Mouse (Mus musculus) frontal cortex, postnatal 10 days (tissue): ENCODE results near the gene Ethe1.
"Not testable (repeated sequence)": the region's sequence is repeated elsewhere in the genome, so short reads cannot be mapped to it uniquely, and the experiment has no call there.

ENCODE experiments used
- DNase-seq, 2 experiments: peaks; one replicate each; pipeline ENCODE4 v3.0.0; 2022; ENCODE audit warnings: low spot score in 2 of 2, mixed read lengths in 1 of 2

Gene Ethe1

DNA sequence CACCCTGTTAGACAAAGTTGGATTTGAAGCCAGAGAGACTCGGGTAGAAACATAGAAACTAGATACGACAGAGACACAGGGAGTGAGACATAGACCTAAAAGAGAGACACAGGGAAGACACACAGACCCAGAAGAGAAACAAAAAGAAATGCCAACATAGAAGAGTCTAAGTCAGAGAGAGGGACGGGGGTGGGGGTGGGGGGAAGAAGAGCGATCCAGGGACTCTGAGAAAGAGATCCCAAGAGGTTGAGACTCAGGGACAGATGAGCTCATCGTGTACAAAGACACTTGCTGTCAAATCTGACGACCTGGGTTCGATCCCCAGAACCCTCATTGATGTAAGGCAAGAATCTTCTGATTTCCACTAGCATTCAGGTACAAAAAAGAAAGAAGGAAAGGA is 24.4 kb downstream of the Ethe1 start:
- DNase-seq, result no peak

DNA sequence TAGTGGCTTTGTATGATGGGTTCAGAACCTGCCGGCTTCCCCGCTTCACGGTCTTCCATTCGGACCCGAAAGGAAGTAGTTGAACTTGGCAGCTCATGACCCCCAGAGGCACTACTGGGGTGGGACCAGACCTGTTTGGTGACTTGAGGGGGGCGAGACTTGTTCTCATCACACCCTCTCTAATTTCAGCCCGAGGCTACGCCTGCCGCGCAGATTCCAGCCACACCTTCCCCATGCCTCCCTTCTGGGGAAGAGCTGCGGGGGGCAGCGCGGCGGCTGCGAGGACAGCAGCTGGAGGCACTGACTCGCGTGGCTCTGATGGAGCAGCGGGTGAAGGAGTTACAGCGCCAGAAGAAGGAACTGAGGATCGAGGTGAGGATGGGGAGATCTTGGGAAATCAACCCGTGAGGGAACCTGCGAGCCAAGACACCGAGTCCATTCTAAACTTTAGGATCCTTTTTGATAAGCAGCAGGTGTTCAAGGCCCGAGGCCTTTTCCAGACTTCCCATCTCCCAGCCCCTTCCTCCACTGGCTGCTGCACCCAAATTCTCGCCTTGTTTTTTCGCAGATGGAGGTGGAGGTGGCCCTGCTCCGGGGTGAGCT is 25.1 kb downstream of the Ethe1 start:
- DNase-seq, result no peak

GRCm38 (mm10) chr7:24614816-24615215 is 27.5 kb downstream of the Ethe1 start:
- DNase-seq, result no peak

DNA sequence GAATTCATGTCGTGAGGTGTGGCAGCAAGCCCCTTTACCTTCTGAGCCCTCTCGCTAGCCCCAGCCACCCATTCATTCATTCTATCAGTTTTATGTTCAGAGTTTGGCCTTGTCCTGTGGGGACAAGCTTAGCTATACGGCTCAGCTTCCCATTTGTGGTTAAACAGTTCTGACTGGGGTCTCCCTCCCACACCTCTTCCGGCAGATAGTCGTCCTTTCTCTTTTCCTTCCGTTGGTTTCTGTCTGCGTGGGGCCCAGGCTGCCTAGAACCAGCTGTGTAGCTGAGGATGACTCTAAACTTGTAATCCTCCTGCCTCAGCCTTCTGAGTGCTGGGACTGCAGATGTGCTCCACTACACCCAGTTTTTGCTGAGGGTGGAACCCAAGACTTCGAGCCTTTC is 30.4 kb downstream of the Ethe1 start:
- no peak for DNase-seq

DNA sequence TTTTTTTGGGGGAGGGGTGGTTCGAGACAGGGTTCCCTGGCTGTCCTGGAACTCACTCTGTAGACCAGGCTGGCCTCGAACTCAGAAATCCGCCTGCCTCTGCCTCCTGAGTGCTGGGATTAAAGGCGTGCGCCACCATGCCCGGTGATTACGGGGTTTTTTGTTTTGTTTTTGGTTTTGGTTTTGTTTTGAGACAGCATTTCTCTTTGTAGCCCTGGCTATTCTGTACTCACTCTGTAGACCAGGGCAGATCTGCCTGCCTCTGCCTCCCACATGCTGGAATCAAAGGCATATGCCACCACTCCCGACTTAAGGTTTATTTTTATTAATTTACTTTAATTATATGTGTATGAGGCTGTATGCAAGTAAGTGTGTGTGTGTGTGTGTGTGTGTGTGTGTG is 31.0 kb downstream of the Ethe1 start:
- not testable (repeated sequence) for DNase-seq

DNA sequence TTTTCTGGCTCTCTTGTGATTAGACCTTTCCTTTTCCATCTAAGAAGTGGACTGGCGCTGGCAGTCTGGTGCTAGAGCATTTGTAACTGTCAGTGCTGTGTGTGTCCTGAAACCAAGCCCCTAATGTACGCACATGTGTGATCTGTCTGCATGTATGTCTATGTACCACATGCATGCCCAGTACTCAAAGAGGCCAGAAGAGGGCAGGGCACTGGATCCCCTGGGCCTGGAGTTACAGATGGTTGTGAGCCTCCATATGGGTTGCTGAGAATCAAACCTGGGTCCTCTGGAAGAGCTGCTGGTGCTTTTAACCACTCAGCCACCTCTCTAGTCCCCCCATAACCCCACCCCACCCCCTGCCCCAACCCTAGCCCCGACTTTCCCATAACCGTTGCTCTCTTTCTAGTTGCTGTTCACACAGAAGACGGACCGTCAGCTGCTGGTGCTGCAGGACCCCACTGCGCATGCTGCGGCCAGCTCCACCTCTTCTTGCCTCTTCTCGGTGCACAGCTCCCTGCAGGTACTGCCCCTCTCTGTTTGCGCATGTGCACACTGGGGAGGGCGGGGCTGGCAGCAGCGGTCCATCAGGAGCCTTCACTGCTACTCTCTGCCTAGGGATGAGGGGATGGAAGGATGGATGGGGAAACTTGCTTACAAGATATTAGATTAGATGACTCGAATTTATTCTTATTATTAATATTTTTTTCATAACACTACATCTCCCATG is 32.5 kb downstream of the Ethe1 start:
- no peak for DNase-seq

- DNase-seq, result no peak
Measured at GRCm38 (mm10) chr7:24621193-24621592, 33.9 kb downstream of the Ethe1 start.

DNA sequence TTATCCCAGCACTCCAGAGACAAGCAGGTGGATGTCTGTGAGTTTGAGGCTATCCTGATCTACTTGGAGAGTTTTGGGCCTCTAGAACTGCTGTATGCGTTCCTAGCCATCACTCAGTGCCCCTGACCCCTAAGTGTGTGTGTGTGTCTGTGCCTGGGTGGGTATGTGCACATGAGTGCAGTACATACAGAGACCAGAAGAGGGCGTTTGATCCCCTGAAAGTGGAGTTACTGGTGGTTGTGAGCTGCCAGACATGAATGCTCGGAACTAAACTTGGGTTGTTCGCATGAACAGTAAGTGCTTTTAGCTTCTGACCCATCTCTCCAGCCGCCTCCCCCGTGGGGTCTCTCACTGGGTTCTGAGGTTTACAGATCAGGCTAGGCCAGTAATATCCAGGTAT is 35.6 kb downstream of the Ethe1 start:
- DNase-seq, result no peak

DNA sequence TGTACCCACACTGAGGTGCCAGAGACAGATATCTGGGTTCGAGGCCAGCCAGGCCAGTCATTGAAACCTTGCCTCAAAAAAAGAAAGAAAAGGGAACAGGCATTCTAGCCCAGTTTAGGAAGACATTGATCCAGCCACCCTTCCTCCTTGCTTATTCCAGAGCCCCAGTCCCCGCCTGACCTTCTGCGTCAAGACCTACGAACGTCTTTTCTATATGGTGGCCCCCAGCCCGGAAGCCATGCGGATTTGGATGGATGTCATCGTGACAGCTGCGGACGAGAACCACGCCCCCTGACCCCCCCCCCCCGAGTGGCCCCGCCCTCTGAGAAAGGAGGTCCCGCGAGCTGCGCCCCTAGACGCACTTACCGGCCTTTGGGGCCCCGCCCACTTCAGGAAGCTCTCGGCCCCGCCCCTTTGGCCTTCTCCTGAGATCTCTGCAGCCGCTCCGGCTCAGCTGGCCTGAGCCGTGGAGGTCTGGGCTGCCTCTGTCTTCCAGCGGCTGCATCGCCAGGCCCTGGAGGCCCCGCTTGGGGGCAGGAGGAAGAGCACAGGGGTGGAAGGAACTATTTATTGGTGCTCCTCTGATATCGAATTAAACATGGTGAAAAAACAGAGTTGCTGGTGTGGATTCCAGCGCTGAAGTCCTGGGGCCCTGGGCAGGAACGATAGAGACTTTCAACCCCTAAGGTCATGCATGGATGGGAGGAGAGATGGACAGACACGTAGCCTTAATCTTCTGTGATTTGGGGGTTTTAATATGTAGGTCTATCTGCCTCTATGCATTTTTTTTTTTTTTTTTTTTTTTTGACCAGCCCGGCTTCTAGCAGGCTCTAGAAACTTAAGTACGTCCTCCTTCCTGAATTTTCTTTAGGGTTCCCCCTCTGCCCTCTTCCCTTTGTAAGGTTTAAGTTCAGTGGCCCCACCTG is 41.6 kb downstream of the Ethe1 start:
- DNase-seq, result peak; percentile 49 to 54

- DNase-seq, result no peak
Measured at GRCm38 (mm10) chr7:24629672-24630071, 42.3 kb downstream of the Ethe1 start.

DNA sequence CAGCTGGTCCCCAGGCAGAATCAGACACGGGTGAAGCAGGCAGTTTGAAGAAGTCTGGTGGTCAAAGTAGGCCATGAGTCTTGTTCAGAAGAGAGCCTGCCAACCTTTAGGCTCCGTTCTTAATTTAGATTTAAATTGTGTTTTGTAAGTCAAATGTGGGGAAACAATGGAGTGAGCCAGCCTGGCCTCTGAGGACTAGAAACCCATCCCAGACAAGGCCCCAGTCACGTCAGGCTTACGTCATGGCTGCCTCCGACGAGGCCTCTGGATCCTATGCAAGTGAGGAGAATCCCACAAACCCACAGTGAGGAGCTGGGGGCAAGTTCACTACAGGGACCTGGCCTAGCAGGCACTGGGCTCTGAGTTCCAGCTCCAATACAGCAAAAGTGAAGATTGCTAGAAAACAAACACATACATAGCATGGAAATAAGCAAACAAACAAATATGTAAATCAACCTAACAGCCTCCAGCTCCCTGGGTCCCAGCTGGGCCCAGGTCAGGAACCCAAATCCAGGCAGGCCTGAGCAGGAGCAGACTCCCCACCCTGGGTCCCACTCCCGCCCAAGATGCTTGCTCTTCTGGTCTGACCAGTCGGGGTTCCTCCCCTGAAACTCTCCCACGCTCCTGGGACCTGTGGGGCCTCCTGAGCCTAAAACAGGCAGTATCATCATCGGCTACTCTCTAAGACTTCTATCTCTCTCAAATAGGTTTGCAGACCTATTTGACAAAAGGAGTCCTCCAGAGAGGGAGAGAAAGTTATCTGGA is 43.0 kb downstream of the Ethe1 start:
- no peak for DNase-seq

- DNase-seq, result no peak
Measured at GRCm38 (mm10) chr7:24636264-24636663, 48.9 kb downstream of the Ethe1 start, which contains the start of gene Lypd3. Gene Lypd3, plus strand, starts transcription at chr7:24636550.

DNA sequence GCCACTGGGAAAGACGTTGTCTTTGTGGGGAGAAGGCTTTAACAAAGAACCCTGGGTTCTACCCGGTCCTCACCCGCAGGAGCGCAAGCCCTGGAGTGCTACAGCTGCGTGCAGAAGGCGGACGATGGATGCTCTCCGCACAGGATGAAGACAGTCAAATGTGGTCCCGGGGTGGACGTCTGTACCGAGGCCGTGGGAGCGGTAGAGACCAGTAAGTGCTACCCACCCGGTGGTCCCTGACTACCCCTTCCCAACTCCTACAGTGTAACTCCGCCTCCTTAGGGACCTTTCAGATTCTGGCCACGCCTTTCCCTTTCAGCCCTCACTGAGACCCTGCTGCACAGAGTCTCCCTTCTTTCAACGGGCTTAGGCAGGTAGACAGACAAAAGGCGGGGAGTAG is 49.7 kb downstream of the Ethe1 start:
- no peak for DNase-seq

DNA sequence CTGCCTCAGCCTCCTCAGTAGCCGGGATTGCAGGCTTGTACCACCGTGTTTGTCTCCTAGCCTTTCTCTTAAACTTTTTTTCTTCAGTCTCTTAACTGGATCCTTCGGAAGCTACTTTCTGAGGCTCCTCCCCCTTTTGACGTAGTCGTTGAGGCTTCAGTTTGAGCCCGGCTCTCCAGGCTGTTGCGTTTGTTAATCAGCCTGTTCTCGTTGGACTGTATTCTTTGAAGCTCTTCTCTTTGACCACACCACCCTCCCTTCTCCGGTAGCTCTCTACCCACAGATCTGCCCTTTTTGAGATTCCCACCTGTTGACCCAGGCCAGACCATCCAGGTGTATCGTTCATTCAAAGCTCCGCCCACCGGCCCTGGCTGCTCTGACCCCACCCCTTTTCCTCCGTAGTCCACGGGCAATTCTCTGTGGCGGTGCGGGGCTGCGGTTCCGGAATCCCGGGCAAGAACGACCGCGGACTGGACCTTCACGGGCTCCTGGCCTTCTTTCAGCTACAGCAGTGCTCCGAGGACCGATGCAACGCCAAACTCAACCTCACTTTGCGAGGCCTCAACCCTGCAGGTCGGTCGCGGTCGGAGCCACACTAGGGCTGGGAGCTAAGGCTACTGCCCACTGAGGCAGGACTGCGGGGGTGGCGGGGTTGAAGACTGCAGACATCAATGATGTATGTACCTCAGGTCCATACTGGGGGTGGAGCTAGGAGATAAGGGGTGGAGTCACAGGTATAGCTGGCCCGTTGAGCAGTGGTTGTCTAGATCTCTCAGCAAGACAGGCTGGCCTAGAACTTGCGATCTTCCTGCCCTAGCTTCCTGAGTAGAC is 50.9 kb downstream of the Ethe1 start:
- DNase-seq, result no peak

GRCm38 (mm10) chr7:24640450-24640849 is 53.1 kb downstream of the Ethe1 start:
- DNase-seq, result no peak

DNA sequence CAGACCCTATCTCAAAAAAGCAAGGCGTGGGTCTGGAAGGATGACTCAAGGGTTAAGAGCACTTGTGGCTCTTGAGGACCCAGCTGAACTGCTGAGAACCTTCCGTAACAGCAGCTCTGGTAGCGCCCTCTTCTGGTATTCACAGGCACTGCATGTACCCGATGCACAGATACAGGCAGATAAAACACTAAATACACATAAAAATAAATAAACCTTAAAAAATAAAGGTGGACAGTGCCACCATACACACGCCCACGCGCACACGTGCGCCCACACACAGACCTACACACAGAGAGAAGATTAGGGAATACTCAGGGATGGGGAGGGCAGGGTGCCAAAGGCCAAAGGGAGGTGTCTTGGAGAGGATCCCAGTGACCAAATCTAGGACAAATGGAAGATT is 55.1 kb downstream of the Ethe1 start:
- DNase-seq, result peak; percentile 19 to 31

- DNase-seq, result no peak
Measured at GRCm38 (mm10) chr7:24644492-24644891, 57.1 kb downstream of the Ethe1 start.

- DNase-seq, result no peak
Measured at GRCm38 (mm10) chr7:24644996-24645395, 57.7 kb downstream of the Ethe1 start.

DNA sequence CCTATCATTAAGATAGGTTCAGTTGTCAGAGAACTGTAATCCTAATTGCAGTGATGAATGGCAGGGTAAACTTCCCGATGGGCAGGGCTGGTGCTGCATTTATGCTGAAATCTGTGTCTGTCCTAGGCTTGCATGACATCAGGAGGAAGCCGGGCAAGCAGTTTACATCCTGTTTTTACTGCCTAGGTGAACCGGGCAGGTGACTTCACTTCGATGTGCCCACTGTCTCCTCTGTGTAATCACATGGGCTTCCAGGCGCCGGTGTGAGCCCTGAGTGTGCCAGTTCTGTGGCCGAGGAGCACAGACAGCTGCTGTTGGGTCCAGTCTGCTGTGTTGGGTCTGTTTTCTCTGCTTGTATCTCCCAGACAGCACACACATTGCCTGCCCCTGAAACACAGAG is 59.1 kb downstream of the Ethe1 start:
- DNase-seq, result no peak

DNA sequence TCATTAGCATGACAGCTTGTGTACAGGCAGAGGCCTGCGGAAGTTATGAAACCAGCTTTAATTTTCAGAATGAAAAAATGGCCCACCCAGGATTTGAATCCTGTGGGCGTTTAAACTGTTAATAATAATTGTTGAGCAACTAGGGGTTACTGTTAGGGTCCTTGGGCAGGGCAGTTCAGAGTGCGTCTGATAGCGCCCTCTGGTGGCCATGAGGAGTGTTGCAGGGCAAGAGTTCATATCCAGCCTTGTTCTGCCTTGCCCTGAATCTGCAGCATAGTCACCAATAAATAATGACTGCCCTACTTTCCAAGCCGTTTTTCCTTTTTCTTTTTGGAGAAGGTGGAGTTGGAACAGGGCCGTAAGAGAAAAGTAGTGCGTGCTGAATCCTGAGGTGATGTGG is 66.3 kb downstream of the Ethe1 start:
- peak in 1 of 2 experiments; percentile 32 for DNase-seq
